ENCODE assay signal across 8 mouse cellular contexts in the genomic region with DNA sequence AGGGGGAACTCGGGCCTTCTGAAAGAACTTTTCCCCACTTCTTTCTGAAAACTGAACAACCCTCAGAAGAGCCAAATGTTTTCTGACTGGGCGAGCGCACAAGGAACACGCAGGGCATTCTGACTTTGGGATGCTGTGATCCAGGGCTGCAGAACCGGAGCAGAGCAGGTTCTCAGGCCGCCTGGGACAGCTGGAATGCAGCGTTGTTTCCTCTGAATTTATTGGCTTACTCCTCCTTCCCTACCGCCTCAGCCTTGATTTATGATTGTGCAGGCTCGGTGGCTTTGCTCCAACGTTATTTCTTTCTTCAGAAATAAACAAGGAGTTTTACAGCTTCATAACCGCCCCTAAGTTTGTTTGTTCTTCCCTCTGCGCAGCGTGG.
DNase-seq lines count a peak whose midpoint lies in the region; ATAC-seq lines count a peak whose summit lies in the region.

No protein-coding gene starts in this region.

- peak; percentile 32 to 40 for DNase-seq in heart, adult 18-20 months
- DNase-seq in heart, postnatal 4 days: no peak
- no peak for DNase-seq in frontal cortex, postnatal 25 days (ENCODE audit: low spot score in 2 of 2)
- no peak for DNase-seq in cerebellum, postnatal 25 days

- peak overlapping the region; percentile 5; the same call in 1 of the 2 replicates for H3K4me2 ChIP-seq in heart, embryonic 16.5 days (ENCODE audit: low read depth, low read length)
- H3K4me2 ChIP-seq in limb, embryonic 13.5 days (replicated peaks): peak overlapping the region; percentile 53
- H3K4me2 ChIP-seq in stomach, embryonic 16.5 days (ENCODE audit: low read depth, low read length): peak overlapping the region; percentile 34
- H3K4me2 ChIP-seq in forebrain, embryonic 12.5 days: no peak overlapping the region

- no peak overlapping the region for H3K9ac ChIP-seq in heart, embryonic 16.5 days (ENCODE audit: low read length)
- H3K9ac ChIP-seq in limb, embryonic 13.5 days: peak overlapping the region; percentile 54; the same call in 1 of the 2 replicates
- peak overlapping the region; percentile 66 for H3K9ac ChIP-seq in stomach, embryonic 16.5 days (ENCODE audit: low read length)
- no peak overlapping the region; the same call in 1 of the 2 replicates for H3K9ac ChIP-seq in forebrain, embryonic 12.5 days

- WGBS in heart, embryonic 16.5 days: 51% methylated on average over 13 of the region's 13 CpGs
- WGBS in limb, embryonic 13.5 days: 3% methylated on average over 13 of the region's 13 CpGs
- WGBS in stomach, embryonic 16.5 days: 6% methylated on average over 13 of the region's 13 CpGs
- 60% methylated on average over 13 of the region's 13 CpGs for WGBS in forebrain, embryonic 12.5 days

- no peak overlapping the region for H3K27ac ChIP-seq in heart, embryonic 16.5 days (ENCODE audit: low read length)
- peak overlapping the region; percentile 86 for H3K27ac ChIP-seq in limb, embryonic 13.5 days
- H3K27ac ChIP-seq in stomach, embryonic 16.5 days (ENCODE audit: low read length): peak overlapping the region; percentile 85
- no peak overlapping the region for H3K27ac ChIP-seq in forebrain, embryonic 12.5 days

- no peak for ATAC-seq in heart, embryonic 16.5 days (replicated peaks; ENCODE audit: extremely low read depth, insufficient read depth, low FRiP score)
- peak; percentile 79; the same call in 1 of the 2 replicates for ATAC-seq in limb, embryonic 13.5 days (ENCODE audit: low FRiP score, low read depth)
- ATAC-seq in stomach, embryonic 16.5 days (ENCODE audit: insufficient read depth, low FRiP score): peak; percentile 54; the same call in 1 of the 2 replicates
- ATAC-seq in forebrain, embryonic 12.5 days (ENCODE audit: low FRiP score): no peak

- H3K9me3 ChIP-seq in heart, embryonic 16.5 days (replicated peaks; ENCODE audit: control insufficient read depth, low read length): no peaks in the 10 kb centered on the region
- H3K9me3 ChIP-seq in limb, embryonic 13.5 days: no peaks in the 10 kb centered on the region
- no peaks in the 10 kb centered on the region for H3K9me3 ChIP-seq in stomach, embryonic 16.5 days (replicated peaks; ENCODE audit: control insufficient read depth, low read length)
- H3K9me3 ChIP-seq in forebrain, embryonic 12.5 days: no peaks in the 10 kb centered on the region

- peaks cover 11% of the 10 kb centered on the region for H3K4me1 ChIP-seq in heart, embryonic 16.5 days (ENCODE audit: control insufficient read depth, insufficient read depth, low read length)
- peaks cover 34% of the 10 kb centered on the region for H3K4me1 ChIP-seq in limb, embryonic 13.5 days
- peaks cover 19% of the 10 kb centered on the region for H3K4me1 ChIP-seq in stomach, embryonic 16.5 days (ENCODE audit: control insufficient read depth, insufficient read depth, low read length)
- H3K4me1 ChIP-seq in forebrain, embryonic 12.5 days: peaks cover 10% of the 10 kb centered on the region; the same call in 1 of the 2 replicates

- no peaks in the 10 kb centered on the region for H3K27me3 ChIP-seq in heart, embryonic 16.5 days (ENCODE audit: control insufficient read depth, insufficient read depth, low read length)
- H3K27me3 ChIP-seq in limb, embryonic 13.5 days: no peaks in the 10 kb centered on the region
- no peaks in the 10 kb centered on the region for H3K27me3 ChIP-seq in stomach, embryonic 16.5 days (ENCODE audit: control insufficient read depth, insufficient read depth, low read length)
- H3K27me3 ChIP-seq in forebrain, embryonic 12.5 days: no peaks in the 10 kb centered on the region

- H3K4me3 ChIP-seq in heart, embryonic 16.5 days (ENCODE audit: low read length): no peak overlapping the region
- peak overlapping the region; percentile 17; the same call in 1 of the 2 replicates for H3K4me3 ChIP-seq in limb, embryonic 13.5 days
- H3K4me3 ChIP-seq in stomach, embryonic 16.5 days (replicated peaks; ENCODE audit: low read length): no peak overlapping the region
- no peak overlapping the region for H3K4me3 ChIP-seq in forebrain, embryonic 12.5 days (replicated peaks)

- no peaks in the 10 kb centered on the region for H3K36me3 ChIP-seq in heart, embryonic 16.5 days (ENCODE audit: control insufficient read depth, insufficient read depth)
- no peaks in the 10 kb centered on the region for H3K36me3 ChIP-seq in limb, embryonic 13.5 days
- H3K36me3 ChIP-seq in stomach, embryonic 16.5 days (ENCODE audit: control insufficient read depth, insufficient read depth, low read length): no peaks in the 10 kb centered on the region
- H3K36me3 ChIP-seq in forebrain, embryonic 12.5 days (replicated peaks): no peaks in the 10 kb centered on the region

Comparison
In these comparisons a context has a peak if more than half of its experiments do, and no peak if none do; other contexts are left out.
1. DNase-seq: peak in heart, adult 18-20 months (2 of 2); none in heart, postnatal 4 days (single experiment), frontal cortex, postnatal 25 days (0 of 2) and cerebellum, postnatal 25 days (0 of 2).
2. ATAC-seq: peak in limb, embryonic 13.5 days (single experiment) and stomach, embryonic 16.5 days (single experiment); none in heart, embryonic 16.5 days (single experiment) and forebrain, embryonic 12.5 days (single experiment).
3. H3K27ac ChIP-seq: peak in limb, embryonic 13.5 days (single experiment) and stomach, embryonic 16.5 days (single experiment); none in heart, embryonic 16.5 days (single experiment) and forebrain, embryonic 12.5 days (single experiment).
4. H3K9ac ChIP-seq: peak in limb, embryonic 13.5 days (single experiment) and stomach, embryonic 16.5 days (single experiment); none in heart, embryonic 16.5 days (single experiment) and forebrain, embryonic 12.5 days (single experiment).